Mouse (Mus musculus) liver, embryonic 15.5 days (tissue): Measurements from ENCODE around the gene Scaf8. TPM values are rescaled to one million over a fixed set of nuclear protein-coding genes. Genes with fewer than 3 reads are reported as not detected.
A peak's percentile ranks its signal among the peaks of the same experiment; 100 is the strongest.
"Not testable (repeated sequence)": the region's sequence is repeated elsewhere in the genome, so short reads cannot be mapped to it uniquely, and the experiment has no call there.

Experiments used
- ATAC-seq: fragments of 200-750 bp; cut with Nextera tagmentation; 2 replicates; pipeline ENCODE4 v1.8.0; 2017; ENCODE audit warnings: moderate number of reproducible peaks, mild to moderate bottlenecking, moderate library complexity; ENCODE audit not compliant: insufficient read depth
- H3K27ac ChIP-seq: fragments of 300-500 bp; sonication (generic); replicated peaks from 2 replicates; pipeline ENCODE4 v1.5.1; 2015; ENCODE audit warnings: mild to moderate bottlenecking, inconsistent platforms
- H3K27me3 ChIP-seq: fragments of 300-500 bp; sonication (generic); 2 replicates; pipeline ENCODE4 v1.6.1; 2015; ENCODE audit warnings: mild to moderate bottlenecking, inconsistent platforms
- H3K36me3 ChIP-seq: fragments of 300-500 bp; sonication (generic); replicated peaks from 2 replicates; pipeline ENCODE4 v1.6.1; 2015; ENCODE audit warnings: moderate library complexity, mild to moderate bottlenecking, inconsistent platforms
- H3K4me1 ChIP-seq: fragments of 300-500 bp; sonication (generic); replicated peaks from 2 replicates; pipeline ENCODE4 v1.6.1; 2015; ENCODE audit warnings: inconsistent platforms
- H3K4me2 ChIP-seq: fragments of 300-500 bp; sonication (generic); 2 replicates; pipeline ENCODE4 v1.6.1; 2015; ENCODE audit warnings: moderate library complexity, mild to moderate bottlenecking, inconsistent platforms
- H3K4me3 ChIP-seq: fragments of 300-500 bp; sonication (generic); replicated peaks from 2 replicates; pipeline ENCODE4 v1.5.1; 2015; ENCODE audit warnings: mild to moderate bottlenecking, inconsistent platforms
- H3K9ac ChIP-seq: fragments of 300-500 bp; sonication (generic); 2 replicates; pipeline ENCODE4 v1.6.1; 2015; ENCODE audit warnings: moderate library complexity, mild to moderate bottlenecking, inconsistent platforms
- H3K9me3 ChIP-seq: fragments of 300-500 bp; sonication (generic); replicated peaks from 2 replicates; pipeline ENCODE4 v1.6.1; 2016; ENCODE audit warnings: inconsistent platforms
- WGBS: fragments of 180-500 bp; shearing (Covaris S2); methylation state at CpG from one replicate; pipeline ENCODE4 v1.1.7; 2015; ENCODE audit warnings: mixed read lengths; ENCODE audit not compliant: insufficient replicate concordance; 5-methylcytosine and 5-hydroxymethylcytosine counted together
- polyA plus RNA-seq: library from polyadenylated mRNA; unstranded; fragments of >200 nt; fragmentation: Nextera tagmentation; extraction: Ambion mirVana; gene quantifications from 2 replicates; pipeline ENCODE4 v1.2.1, GENCODE M21; 2015

Scaf8 gene
- polyA plus RNA-seq, 1 experiment from 2014 or later: 8.0 TPM

DNA sequence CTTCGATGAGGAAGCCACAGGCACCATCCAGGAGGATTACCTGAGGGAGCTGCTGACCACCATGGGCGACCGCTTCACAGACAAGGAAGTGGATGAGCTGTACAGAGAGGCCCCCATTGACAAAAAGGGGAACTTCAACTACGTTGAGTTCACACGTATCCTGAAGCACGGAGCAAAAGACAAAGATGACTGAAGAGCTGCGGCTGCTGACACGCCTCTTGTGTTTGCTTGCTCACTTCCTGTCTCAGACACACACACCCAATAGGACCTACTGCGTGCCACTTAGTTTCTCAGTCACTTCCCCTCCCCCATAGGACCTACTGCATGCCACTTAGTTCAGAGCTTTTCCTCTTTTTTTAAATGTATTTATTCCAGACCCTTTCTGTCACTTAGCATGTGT lies 41.4 kb downstream of the Scaf8 start:
- ATAC-seq: peak; percentile 49; the same call in 1 of the 2 replicates
- H3K4me2 ChIP-seq, H3K27me3 ChIP-seq, H3K27ac ChIP-seq, H3K9me3 ChIP-seq, H3K9ac ChIP-seq, H3K4me3 ChIP-seq, H3K4me1 ChIP-seq: not testable (repeated sequence)
- peaks cover 39% of the 10 kb centered on the region for H3K36me3 ChIP-seq
- WGBS: 27% methylated on average over 9 of the region's 9 CpGs

- no peak overlapping the region for H3K9ac ChIP-seq
- no peak for ATAC-seq
- H3K4me1 ChIP-seq: no peaks in the 10 kb centered on the region
- H3K36me3 ChIP-seq: peaks cover 44% of the 10 kb centered on the region
- H3K4me3 ChIP-seq: no peak overlapping the region
- H3K4me2 ChIP-seq: no peak overlapping the region
- no peaks in the 10 kb centered on the region for H3K9me3 ChIP-seq
- no peaks in the 10 kb centered on the region for H3K27me3 ChIP-seq
- H3K27ac ChIP-seq: no peak overlapping the region
These were observed 42.2 kb downstream of the Scaf8 start for GRCm38 (mm10) chr17:3157016-3157415.

GRCm38 (mm10) chr17:3162905-3163304 lies 48.1 kb downstream of the Scaf8 start:
- 84% methylated on average over 4 of the region's 4 CpGs for WGBS
- no peak for ATAC-seq

GRCm38 (mm10) chr17:3180425-3180945 lies 65.7 kb downstream of the Scaf8 start:
- not testable (repeated sequence) for H3K27me3 ChIP-seq, H3K27ac ChIP-seq, H3K4me2 ChIP-seq, H3K4me1 ChIP-seq, ATAC-seq, H3K4me3 ChIP-seq, H3K9ac ChIP-seq, H3K9me3 ChIP-seq
- WGBS: 69% methylated on average over 1 of the region's 1 CpGs
- H3K36me3 ChIP-seq: peaks cover 68% of the 10 kb centered on the region

More at GRCm38 (mm10) chr17:3162905-3163304, 48.1 kb downstream of the Scaf8 start:
- Histone ChIP-seq H3K4me2 (no peak overlapping the region), H3K9ac (no peak overlapping the region), H3K9me3 (no peaks in the 10 kb centered on the region), H3K27me3 (no peaks in the 10 kb centered on the region), H3K36me3 (peaks cover 49% of the 10 kb centered on the region), H3K4me3 (no peak overlapping the region), H3K27ac (no peak overlapping the region), H3K4me1 (no peaks in the 10 kb centered on the region)

DNA sequence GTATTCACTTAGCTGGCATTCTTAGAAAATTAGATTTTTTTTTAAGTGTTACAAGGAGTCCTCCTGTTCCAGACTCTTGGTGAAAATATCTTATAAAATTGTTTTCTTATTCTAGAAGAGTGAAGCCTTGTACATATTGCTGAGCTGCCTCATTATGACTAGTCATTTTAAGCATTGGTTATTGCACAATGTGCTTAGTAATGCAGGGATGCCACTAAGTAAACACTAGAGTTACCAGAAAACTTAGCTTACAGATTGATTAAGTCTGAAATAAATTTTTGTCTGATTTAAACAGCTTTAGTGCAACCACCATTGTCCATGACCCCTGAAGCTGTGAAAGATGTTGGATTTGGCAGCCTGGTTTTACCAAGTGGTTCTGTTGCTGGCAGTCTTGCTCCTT lies 80.7 kb downstream of the Scaf8 start:
- not testable (repeated sequence) for H3K9ac ChIP-seq, H3K4me1 ChIP-seq, ATAC-seq, H3K27me3 ChIP-seq, H3K4me3 ChIP-seq, H3K27ac ChIP-seq, H3K4me2 ChIP-seq, H3K9me3 ChIP-seq
- peaks cover 70% of the 10 kb centered on the region for H3K36me3 ChIP-seq

DNA sequence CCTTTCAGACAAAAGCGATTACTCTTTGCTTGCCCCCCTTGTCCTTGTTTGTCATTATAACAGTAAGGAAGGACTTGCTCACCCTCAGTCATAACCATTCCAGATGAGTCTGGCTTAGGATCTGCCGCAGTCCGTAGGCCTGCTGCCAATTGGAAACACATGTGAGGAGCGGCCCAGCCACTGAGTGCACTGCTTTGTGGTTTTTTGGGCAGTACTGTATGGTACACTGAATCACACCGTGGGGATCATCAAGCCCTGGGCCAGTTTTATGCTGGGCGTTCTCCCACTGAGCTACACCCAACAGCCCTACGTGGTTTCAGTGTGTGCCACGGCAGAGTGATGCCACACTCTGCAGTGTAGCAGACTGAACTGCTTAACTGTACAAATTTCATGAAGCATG lies 85.6 kb downstream of the Scaf8 start:
- H3K36me3 ChIP-seq: peaks cover 55% of the 10 kb centered on the region
- no peaks in the 10 kb centered on the region for H3K4me1 ChIP-seq
- no peak for ATAC-seq
- no peak overlapping the region for H3K9ac ChIP-seq
- H3K4me3 ChIP-seq: no peak overlapping the region
- H3K27me3 ChIP-seq: no peaks in the 10 kb centered on the region
- 85% methylated on average over 8 of the region's 8 CpGs for WGBS
- H3K9me3 ChIP-seq: no peaks in the 10 kb centered on the region
- H3K4me2 ChIP-seq: no peak overlapping the region
- H3K27ac ChIP-seq: no peak overlapping the region

DNA sequence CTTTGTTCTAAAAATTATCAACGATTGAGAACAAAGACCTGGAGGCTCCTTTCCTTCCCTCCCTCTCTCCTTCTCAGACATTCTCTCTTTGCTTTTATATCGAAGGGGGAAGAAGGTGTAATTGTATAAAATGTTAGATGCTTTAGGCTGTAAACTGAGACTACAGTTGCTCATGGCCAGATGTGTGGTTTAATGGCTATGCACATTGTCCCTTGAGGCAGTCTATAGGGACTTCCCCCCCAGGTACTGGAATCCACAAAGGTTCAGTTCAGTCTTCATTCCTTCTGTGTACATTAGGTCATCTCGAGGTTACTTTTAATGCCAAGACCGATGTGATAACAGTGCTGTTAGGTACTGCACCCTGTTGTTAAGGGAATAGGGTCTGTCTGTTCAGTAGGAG lies 89.1 kb downstream of the Scaf8 start:
- no peak for ATAC-seq

DNA sequence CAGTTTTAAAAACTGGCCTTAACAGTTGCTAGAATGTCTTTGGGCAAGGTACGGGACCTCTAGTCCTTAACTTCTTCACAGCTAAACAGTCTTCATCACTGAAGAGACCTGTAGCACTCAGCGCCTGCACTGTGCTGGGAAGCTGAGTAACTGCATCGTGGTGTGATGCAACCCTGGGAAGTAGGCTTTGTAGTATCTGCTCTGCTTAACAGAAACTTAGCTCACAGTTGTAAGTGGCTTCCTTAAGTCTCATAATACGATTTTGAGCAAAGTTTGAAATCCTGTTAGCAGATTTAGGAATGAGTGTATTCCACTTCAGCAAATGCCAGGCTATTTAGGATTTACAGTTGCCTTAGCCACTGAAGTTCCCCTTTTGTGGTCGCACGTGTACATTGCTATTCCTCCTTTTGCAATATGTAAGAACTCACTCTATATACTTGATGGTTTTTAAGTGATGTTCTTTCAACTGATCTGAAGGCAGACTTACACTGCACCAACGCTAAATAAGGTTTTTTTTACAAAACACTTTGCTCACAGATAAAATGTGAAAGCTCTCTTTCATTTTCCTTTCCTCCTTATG lies 90.1 kb downstream of the Scaf8 start:
- Histone ChIP-seq H3K27ac (no peak overlapping the region), H3K9ac (no peak overlapping the region), H3K36me3 (peaks cover 28% of the 10 kb centered on the region), H3K4me3 (no peak overlapping the region), H3K4me1 (no peaks in the 10 kb centered on the region; the same call in none of the 2 replicates), H3K4me2 (no peak overlapping the region), H3K27me3 (no peaks in the 10 kb centered on the region), H3K9me3 (no peaks in the 10 kb centered on the region)
- no peak for ATAC-seq
- 41% methylated on average over 7 of the region's 7 CpGs for WGBS

More for the DNA sequence above, 89.1 kb downstream of the Scaf8 start:
- no peaks in the 10 kb centered on the region; the same call in 1 of the 2 replicates for H3K4me1 ChIP-seq
- no peaks in the 10 kb centered on the region for H3K9me3 ChIP-seq
- H3K4me3 ChIP-seq: no peak overlapping the region
- no peak overlapping the region for H3K27ac ChIP-seq
- no peaks in the 10 kb centered on the region for H3K27me3 ChIP-seq
- H3K4me2 ChIP-seq: no peak overlapping the region
- WGBS: 65% methylated on average over 4 of the region's 4 CpGs
- peaks cover 24% of the 10 kb centered on the region for H3K36me3 ChIP-seq
- H3K9ac ChIP-seq: no peak overlapping the region

DNA sequence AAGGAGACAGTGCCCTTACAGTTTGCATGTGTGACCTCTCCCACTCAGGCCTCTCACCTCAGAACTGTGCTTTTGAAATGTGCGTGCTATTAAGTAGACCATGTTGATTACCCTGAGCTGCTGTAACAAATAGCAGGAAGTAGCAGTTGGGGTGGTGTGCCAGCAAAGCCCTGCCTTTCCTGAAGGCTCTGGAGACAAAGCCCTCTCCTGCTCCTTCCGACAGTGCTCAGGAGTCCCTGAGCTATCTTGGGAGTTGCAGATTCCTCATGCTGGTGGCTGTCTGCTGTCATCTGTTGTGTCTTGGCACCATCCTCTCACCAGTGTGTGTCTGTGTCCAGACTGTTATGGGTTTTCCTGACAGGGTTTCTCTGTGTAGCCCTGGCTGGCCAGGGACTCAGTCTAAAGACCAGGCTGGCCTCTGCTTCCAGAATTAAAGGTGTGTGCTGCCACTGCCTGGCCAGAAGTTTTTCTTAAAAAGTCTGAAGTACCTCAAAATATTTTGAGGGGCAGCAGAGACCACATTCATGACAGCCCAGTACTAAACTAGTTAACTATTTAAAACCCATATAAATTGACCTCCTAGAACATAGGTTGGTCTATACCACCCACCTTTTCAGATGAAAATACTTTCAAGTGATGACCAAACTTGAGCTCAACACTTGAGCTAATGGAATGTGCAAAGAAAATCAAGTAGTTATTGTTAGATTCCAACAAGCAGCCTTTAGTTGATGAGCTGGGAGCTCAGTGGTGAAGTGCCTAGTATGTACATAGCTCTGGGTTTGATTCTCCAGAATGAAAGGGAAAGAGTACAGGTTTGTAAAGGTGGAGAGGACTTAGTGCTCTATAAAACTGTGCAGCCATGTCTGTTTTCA lies 92.0 kb downstream of the Scaf8 start:
- H3K9me3 ChIP-seq: no peaks in the 10 kb centered on the region
- WGBS: 63% methylated on average over 2 of the region's 2 CpGs
- H3K4me3 ChIP-seq: no peak overlapping the region
- H3K4me1 ChIP-seq: peaks cover 3% of the 10 kb centered on the region
- H3K36me3 ChIP-seq: peaks cover 19% of the 10 kb centered on the region; the same call in 1 of the 2 replicates
- no peaks in the 10 kb centered on the region for H3K27me3 ChIP-seq
- H3K9ac ChIP-seq: no peak overlapping the region
- ATAC-seq: no peak
- H3K27ac ChIP-seq: no peak overlapping the region
- no peak overlapping the region for H3K4me2 ChIP-seq

GRCm38 (mm10) chr17:3207529-3208240 lies 92.9 kb downstream of the Scaf8 start:
- H3K27me3 ChIP-seq: no peaks in the 10 kb centered on the region
- ATAC-seq: no peak
- no peak overlapping the region for H3K27ac ChIP-seq
- no peak overlapping the region for H3K4me2 ChIP-seq
- H3K36me3 ChIP-seq: peaks cover 25% of the 10 kb centered on the region
- H3K4me1 ChIP-seq: peaks cover 3% of the 10 kb centered on the region
- H3K9ac ChIP-seq: no peak overlapping the region
- H3K9me3 ChIP-seq: no peaks in the 10 kb centered on the region
- no peak overlapping the region for H3K4me3 ChIP-seq
- 73% methylated on average over 6 of the region's 6 CpGs for WGBS

DNA sequence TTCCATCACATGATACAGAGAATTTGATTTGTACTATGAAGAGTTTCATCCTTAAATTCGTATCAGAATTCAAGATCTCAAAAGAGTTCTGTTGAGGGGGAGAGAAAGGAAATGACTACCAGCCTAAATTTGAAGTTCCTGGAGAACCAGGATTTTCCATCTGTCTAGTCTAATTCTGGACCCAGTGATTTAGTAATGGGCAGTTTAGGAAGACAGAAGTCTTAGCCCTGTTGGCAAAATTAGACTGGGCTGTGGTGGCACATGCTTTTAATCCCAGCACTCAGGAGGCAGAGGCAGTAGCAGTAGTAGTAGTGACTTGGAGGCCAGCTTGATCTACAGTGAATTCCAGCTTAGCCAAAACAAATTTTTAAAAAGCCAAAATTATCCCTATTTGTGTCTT lies 93.7 kb downstream of the Scaf8 start:
- H3K4me1 ChIP-seq: peaks cover 3% of the 10 kb centered on the region
- H3K27ac ChIP-seq: no peak overlapping the region
- no peak overlapping the region for H3K9ac ChIP-seq
- peaks cover 31% of the 10 kb centered on the region for H3K36me3 ChIP-seq
- H3K4me2 ChIP-seq: no peak overlapping the region
- no peak overlapping the region for H3K4me3 ChIP-seq
- no peak for ATAC-seq
- 71% methylated on average over 1 of the region's 1 CpGs for WGBS
- no peaks in the 10 kb centered on the region for H3K27me3 ChIP-seq
- H3K9me3 ChIP-seq: no peaks in the 10 kb centered on the region
